Mouse (Mus musculus) liver, adult 2 months (tissue): ENCODE results near the gene Ddit4. TPM values are rescaled to one million over a fixed set of nuclear protein-coding genes. Genes with fewer than 3 reads are reported as not detected.

Experiments used
- DNase-seq: peaks from one replicate; pipeline ENCODE4 v3.0.0-alpha.2; 2011; ENCODE audit warnings: low read depth, low spot score; ENCODE audit errors: extremely low read depth
- H3K27ac ChIP-seq: fragments of 200-500 bp; replicated peaks from 2 replicates; pipeline ENCODE4 v1.5.1; 2012; ENCODE audit warnings: low read depth, mild to moderate bottlenecking, control low read depth, inconsistent platforms, low read length; ENCODE audit not compliant: insufficient read depth
- H3K27me3 ChIP-seq: fragments of 200-500 bp; 2 replicates; pipeline ENCODE4 v1.6.1; 2012; ENCODE audit warnings: mild to moderate bottlenecking, moderate library complexity, low read length, inconsistent platforms; ENCODE audit not compliant: control insufficient read depth, insufficient read depth
- H3K36me3 ChIP-seq: fragments of 200-500 bp; 2 replicates; pipeline ENCODE4 v1.6.1; 2012; ENCODE audit warnings: low read length, inconsistent platforms; ENCODE audit not compliant: control insufficient read depth, insufficient read depth
- H3K4me1 ChIP-seq: fragments of 200-500 bp; 2 replicates; pipeline ENCODE4 v1.6.1; 2011; ENCODE audit warnings: low read length; ENCODE audit not compliant: control insufficient read depth, insufficient read depth
- H3K4me3 ChIP-seq: fragments of 200-500 bp; 2 replicates; pipeline ENCODE4 v1.5.1; 2011; ENCODE audit warnings: low read depth, mild to moderate bottlenecking, control low read depth, low read length, moderate library complexity; ENCODE audit not compliant: insufficient read depth
- H3K79me2 ChIP-seq: fragments of 200-500 bp; 2 replicates; pipeline ENCODE4 v1.6.1; 2012; ENCODE audit warnings: inconsistent platforms, mild to moderate bottlenecking, low read length, moderate library complexity; ENCODE audit not compliant: control insufficient read depth, insufficient read depth
- H3K9ac ChIP-seq: fragments of 200-500 bp; 2 replicates; pipeline ENCODE4 v1.6.1; 2012; ENCODE audit warnings: low read depth, mild to moderate bottlenecking, control low read depth, inconsistent platforms, low read length
- CTCF ChIP-seq: fragments of 200-500 bp; IDR thresholded peaks from 2 replicates; pipeline ENCODE4 v1.5.1; 2011; ENCODE audit warnings: low read depth, low read length, control low read depth
- POLR2A ChIP-seq: fragments of 200-500 bp; IDR thresholded peaks from 2 replicates; pipeline ENCODE4 v1.6.1; 2011; ENCODE audit warnings: low read length, control low read depth; ENCODE audit not compliant: insufficient read depth; ENCODE audit errors: extremely low read depth
- WGBS: fragments of 180-500 bp; shearing (Covaris S2); methylation state at CpG from one replicate; pipeline ENCODE4 v1.1.7; 2018; 5-methylcytosine and 5-hydroxymethylcytosine counted together
- polyA plus RNA-seq: library from polyadenylated mRNA; depleted of rRNA; stranded (reverse); fragments of >200 nt; gene quantifications from 2 replicates; pipeline ENCODE4 v1.2.3, GENCODE M21; 2012
- total RNA-seq: library from RNA; depleted of rRNA; stranded (reverse); fragments of >200 nt; gene quantifications from 2 replicates; pipeline ENCODE4 v1.2.3, GENCODE M21; 2014

Ddit4 gene
- total and polyA plus RNA-seq, 2 experiments, result 8.8 to 13.6 TPM

DNA sequence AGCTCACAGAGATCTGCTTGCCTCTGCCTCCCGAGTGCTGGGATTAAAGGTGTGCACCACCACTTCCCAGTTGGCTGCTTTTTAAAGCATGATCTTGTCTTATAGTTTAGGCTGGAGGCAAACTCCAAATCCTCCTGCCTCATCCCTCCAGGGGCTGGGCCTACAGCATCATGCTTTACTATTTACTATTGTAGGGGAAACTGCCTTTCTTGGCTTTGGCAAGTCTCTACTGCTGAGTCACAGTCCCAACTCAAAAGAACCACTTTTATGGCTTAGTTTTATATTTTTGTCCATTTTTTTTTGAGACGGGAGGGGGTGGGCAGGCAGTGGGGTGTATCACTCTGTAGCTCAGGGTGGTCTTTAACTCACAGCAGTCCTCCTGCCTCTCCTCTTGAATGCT is 28.1 kb downstream of the Ddit4 start:
- WGBS, result 92% methylated on average over 2 of the region's 2 CpGs
- H3K36me3 ChIP-seq, result no peaks in the 10 kb centered on the region
- peaks cover 2% of the 10 kb centered on the region; the same call in 1 of the 2 replicates for H3K4me1 ChIP-seq
- H3K27ac ChIP-seq, result no peak overlapping the region
- H3K79me2 ChIP-seq, result no peaks in the 10 kb centered on the region
- DNase-seq, result no peak
- no peaks in the 10 kb centered on the region for H3K27me3 ChIP-seq
- no peak overlapping the region for H3K9ac ChIP-seq
- TF ChIP-seq CTCF, result no peak
- no peak for TF ChIP-seq POLR2A
- H3K4me3 ChIP-seq, result no peak overlapping the region

DNA sequence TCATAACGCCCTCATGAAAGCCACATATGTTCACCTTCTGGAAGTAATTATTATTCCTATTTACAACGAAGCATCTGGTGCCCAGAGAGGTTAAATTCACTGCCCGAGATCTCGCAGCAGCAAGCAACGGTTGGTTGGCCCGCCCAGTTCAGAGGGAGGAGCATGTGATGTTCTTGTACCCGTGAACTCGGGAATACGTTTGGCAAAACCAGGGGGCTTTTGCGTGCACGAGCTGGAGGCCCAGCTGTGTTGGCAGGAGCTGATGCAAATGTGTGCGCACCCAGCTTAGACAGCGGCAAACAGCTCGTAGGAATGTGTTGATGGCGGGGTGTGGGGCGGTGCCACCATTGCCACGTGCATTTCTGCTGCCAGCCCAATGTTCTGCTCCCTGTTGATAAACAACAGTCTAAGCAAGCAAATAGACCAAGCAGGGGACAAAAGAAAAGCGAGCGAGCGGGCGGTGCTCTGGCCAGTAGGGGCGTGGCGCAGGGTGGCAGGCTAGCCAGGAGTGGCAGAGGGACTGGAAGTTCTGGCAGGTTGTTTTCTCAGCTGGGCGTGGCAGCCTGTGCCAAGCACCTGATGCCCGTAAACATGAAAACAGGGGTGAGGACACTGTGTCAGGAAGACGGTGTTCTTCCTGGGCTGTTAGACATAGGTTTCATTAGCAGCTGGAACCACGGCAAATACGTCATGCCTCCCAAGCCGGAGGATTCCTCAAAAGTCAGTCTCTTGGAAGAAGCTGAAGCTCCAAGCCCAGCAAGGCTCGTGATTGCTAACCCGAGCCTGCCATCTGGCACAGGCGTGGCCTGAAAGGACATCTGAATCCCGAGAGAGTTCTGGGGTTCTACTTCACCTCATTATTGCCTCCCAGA is 30.6 kb downstream of the Ddit4 start:
- TF ChIP-seq POLR2A (no peak), CTCF (peak; percentile 30; the same call in 1 of the 2 replicates)
- Histone ChIP-seq H3K27ac (0 out of 2 replicates have a peak overlapping the region, but pooled peaks have one; percentile 13), H3K4me3 (peak overlapping the region; percentile 58), H3K4me1 (peaks cover 2% of the 10 kb centered on the region; the same call in 1 of the 2 replicates), H3K27me3 (no peaks in the 10 kb centered on the region), H3K79me2 (no peaks in the 10 kb centered on the region), H3K9ac (peak overlapping the region; percentile 56), H3K36me3 (no peaks in the 10 kb centered on the region)
- 9% methylated on average over 33 of the region's 33 CpGs for WGBS
- peak; percentile 82 for DNase-seq

DNA sequence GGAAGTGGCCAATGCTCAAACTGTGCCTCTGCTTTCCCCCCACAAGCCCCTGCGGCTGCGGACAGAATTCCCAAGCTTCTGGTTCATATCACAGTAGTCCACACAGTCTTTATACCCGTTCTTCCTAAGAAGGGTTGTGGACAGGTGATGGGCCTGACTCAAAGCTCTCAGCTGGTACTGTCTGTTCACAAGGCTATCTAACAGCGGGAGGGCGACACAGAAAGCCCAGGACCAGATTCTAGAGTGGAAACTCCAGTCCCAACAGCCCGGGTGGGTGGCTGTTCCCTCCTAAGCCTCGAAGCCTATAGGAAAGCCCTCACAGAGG is 31.2 kb downstream of the Ddit4 start:
- Histone ChIP-seq H3K27ac (no peak overlapping the region), H3K4me3 (no peak overlapping the region), H3K79me2 (no peaks in the 10 kb centered on the region), H3K27me3 (no peaks in the 10 kb centered on the region), H3K9ac (no peak overlapping the region), H3K36me3 (no peaks in the 10 kb centered on the region), H3K4me1 (peaks cover 7% of the 10 kb centered on the region)
- 71% methylated on average over 7 of the region's 7 CpGs for WGBS
- DNase-seq, result no peak
- TF ChIP-seq CTCF (no peak), POLR2A (no peak)

DNA sequence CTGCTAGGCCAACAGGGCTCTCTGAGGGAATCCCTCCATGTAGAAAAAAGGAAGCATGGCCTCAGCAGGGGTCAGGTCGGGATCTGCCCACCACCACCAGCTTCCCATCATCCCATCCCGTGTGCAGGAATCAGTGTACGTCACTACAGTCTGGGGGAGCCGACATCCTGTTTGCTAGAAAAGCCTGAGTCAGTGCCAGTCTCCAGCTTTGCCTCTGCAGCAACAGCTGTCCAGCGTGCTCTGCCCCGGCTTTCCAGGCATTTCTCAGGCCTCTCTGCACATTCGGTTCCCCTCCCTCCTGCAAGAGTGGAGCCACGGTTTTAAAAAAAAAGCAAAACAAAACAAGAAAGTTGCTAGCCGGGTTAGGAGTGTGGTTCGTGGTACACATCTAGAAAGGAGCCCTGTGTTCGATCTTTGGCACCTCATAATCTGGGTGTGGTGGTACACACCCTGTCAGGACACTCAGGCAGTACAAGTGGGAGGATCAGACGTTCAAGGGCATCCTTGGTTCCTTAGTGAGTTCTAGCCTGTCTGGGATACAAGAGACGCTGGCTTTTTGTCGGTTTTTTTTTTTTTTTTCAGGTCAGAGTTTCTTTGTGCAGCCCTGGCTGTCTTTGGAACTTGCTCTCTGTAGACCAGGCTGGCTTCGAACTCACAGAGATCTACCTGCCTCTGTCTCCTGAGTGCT is 32.0 kb downstream of the Ddit4 start:
- no peak for DNase-seq
- Histone ChIP-seq H3K79me2 (no peaks in the 10 kb centered on the region), H3K9ac (no peak overlapping the region), H3K4me3 (no peak overlapping the region), H3K4me1 (peaks cover 11% of the 10 kb centered on the region), H3K36me3 (no peaks in the 10 kb centered on the region), H3K27me3 (no peaks in the 10 kb centered on the region), H3K27ac (peak overlapping the region; percentile 38)
- 68% methylated on average over 15 of the region's 15 CpGs for WGBS
- TF ChIP-seq CTCF (no peak), POLR2A (no peak)

DNA sequence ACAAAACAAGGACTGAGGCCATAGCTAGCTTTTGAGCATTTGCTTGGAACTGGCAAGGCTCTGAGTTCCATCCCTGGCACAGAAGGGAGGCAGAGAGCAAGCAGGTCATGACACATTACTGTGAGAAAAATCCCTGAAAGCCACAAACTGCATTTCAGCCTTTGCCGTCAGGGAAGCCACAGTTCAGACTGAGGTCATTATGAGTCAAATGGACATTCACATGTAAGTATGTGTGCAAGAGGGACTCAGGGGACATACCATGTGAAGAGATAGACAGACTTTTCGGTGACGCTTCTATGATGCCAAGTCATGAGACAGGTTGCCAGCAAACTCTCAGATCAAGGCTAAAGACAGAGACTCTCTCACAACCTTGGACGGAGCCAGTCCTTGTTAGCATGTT is 33.5 kb downstream of the Ddit4 start:
- H3K27ac ChIP-seq, result no peak overlapping the region
- 80% methylated on average over 4 of the region's 4 CpGs for WGBS

DNA sequence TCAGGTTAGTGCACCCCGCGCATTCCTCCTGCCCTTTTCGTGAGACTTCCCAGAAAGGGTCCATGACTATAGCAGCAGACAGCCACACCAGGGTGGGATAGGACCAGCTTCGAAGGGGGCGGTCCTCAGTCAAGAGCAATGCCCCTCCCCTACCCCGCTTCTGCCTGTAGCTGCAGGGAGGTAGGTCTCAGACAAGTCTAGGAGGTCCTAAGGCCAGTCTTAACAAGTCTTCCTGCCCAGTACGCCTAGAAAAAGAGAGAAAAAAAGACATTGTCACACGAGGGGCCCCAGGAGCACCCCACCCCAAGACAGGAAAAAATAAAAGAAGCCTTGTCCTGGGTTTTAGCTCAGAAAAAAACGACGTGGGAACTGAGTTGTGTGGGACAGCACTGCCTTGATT is 35.0 kb downstream of the Ddit4 start:
- Histone ChIP-seq H3K79me2 (no peaks in the 10 kb centered on the region), H3K27ac (peak overlapping the region; percentile 63), H3K4me3 (peak overlapping the region; percentile 36; the same call in 1 of the 2 replicates), H3K27me3 (no peaks in the 10 kb centered on the region), H3K4me1 (peaks cover 11% of the 10 kb centered on the region), H3K36me3 (no peaks in the 10 kb centered on the region), H3K9ac (peak overlapping the region; percentile 48)
- 3% methylated on average over 10 of the region's 10 CpGs for WGBS
- DNase-seq, result peak; percentile 37
- TF ChIP-seq CTCF, result no peak
- TF ChIP-seq POLR2A, result no peak

More for the DNA sequence above, 33.5 kb downstream of the Ddit4 start:
- H3K79me2 ChIP-seq, result no peaks in the 10 kb centered on the region
- DNase-seq, result no peak
- TF ChIP-seq POLR2A (no peak), CTCF (no peak)
- H3K9ac ChIP-seq, result no peak overlapping the region
- H3K4me1 ChIP-seq, result peaks cover 11% of the 10 kb centered on the region
- no peaks in the 10 kb centered on the region for H3K27me3 ChIP-seq
- H3K36me3 ChIP-seq, result no peaks in the 10 kb centered on the region
- H3K4me3 ChIP-seq, result no peak overlapping the region
